Mouse (Mus musculus) heart, postnatal 25 days (tissue): ENCODE data around the gene Smim5. TPM values are rescaled to one million over a fixed set of nuclear protein-coding genes. Genes with fewer than 3 reads are reported as not detected.
A peak's percentile ranks its signal among the peaks of the same experiment; 100 is the strongest.

Experiments
- DNase-seq: peaks from one replicate; pipeline ENCODE4 v3.0.0; 2022; ENCODE audit warnings: low spot score
- intact Hi-C: fragments of 180-260 bp; cut with DNase I; formaldehyde crosslinking; loops from one replicate; pipeline ENCODE4 v1.15.1; 2025
- total RNA-seq, 2 experiments: library from RNA; stranded (reverse); gene quantifications; 2 replicates each; pipeline ENCODE4 v1.2.3; 2021

Smim5 gene
- total RNA-seq, 2 experiments from 2014 or later: 19.7 to 20.2 TPM

- intact Hi-C loops: no loop called here
- DNase-seq: no peak
These were observed 18.9 kb downstream of the Smim5 start for GRCm38 (mm10) chr11:115918637-115919036.

- intact Hi-C loops: no loop called here
These were observed 19.3 kb downstream of the Smim5 start for GRCm38 (mm10) chr11:115919073-115919472.

GRCm38 (mm10) chr11:115920110-115920818, 20.5 kb downstream of the Smim5 start:
- intact Hi-C loops: no loop called here

More at GRCm38 (mm10) chr11:115919073-115919472, 19.3 kb downstream of the Smim5 start:
- DNase-seq: no peak

GRCm38 (mm10) chr11:115921986-115922385, 22.2 kb downstream of the Smim5 start:
- DNase-seq: no peak
- intact Hi-C loops: no loop called here

More at GRCm38 (mm10) chr11:115920110-115920818, 20.5 kb downstream of the Smim5 start:
- no peak for DNase-seq

GRCm38 (mm10) chr11:115929031-115929430, 29.3 kb downstream of the Smim5 start:
- intact Hi-C loops: no loop called here
- no peak for DNase-seq

GRCm38 (mm10) chr11:115929818-115930217, 30.1 kb downstream of the Smim5 start:
- intact Hi-C loops: no loop called here
- DNase-seq: no peak

GRCm38 (mm10) chr11:115931235-115931634, 31.5 kb downstream of the Smim5 start:
- DNase-seq: no peak
- intact Hi-C loops: no loop called here

GRCm38 (mm10) chr11:115933108-115933746, 33.5 kb downstream of the Smim5 start, which contains the start of the genes Sap30bp and Recql5:
Gene Sap30bp (plus strand): TSS chr11:115933282.
Gene Recql5 (minus strand): TSS chr11:115933477.
- peak; percentile 92 for DNase-seq
- intact Hi-C loops: no loop called here

- intact Hi-C loops: no loop called here
- no peak for DNase-seq
These were observed 34.0 kb downstream of the Smim5 start for GRCm38 (mm10) chr11:115933747-115934110.

GRCm38 (mm10) chr11:115939690-115940329, 40.0 kb downstream of the Smim5 start:
- no peak for DNase-seq
- intact Hi-C loops: loop anchor here (1.0 to 5.0 kb wide), 2 partner anchors 59 to 192 kb away; partner anchors contain the start of gene Trim65

GRCm38 (mm10) chr11:115941980-115942379, 42.2 kb downstream of the Smim5 start:
- no peak for DNase-seq
- intact Hi-C loops: no loop called here

- intact Hi-C loops: no loop called here
These were observed 45.5 kb downstream of the Smim5 start for GRCm38 (mm10) chr11:115945247-115945646.

GRCm38 (mm10) chr11:115946221-115946828, 46.6 kb downstream of the Smim5 start:
- DNase-seq: no peak
- intact Hi-C loops: no loop called here

More at GRCm38 (mm10) chr11:115945247-115945646, 45.5 kb downstream of the Smim5 start:
- DNase-seq: no peak

- no peak for DNase-seq
- intact Hi-C loops: no loop called here
These were observed 48.5 kb downstream of the Smim5 start for GRCm38 (mm10) chr11:115948316-115948715.

GRCm38 (mm10) chr11:115950719-115951118, 51.0 kb downstream of the Smim5 start:
- DNase-seq: no peak
- intact Hi-C loops: no loop called here

GRCm38 (mm10) chr11:115954712-115955111, 54.9 kb downstream of the Smim5 start:
- no peak for DNase-seq
- intact Hi-C loops: no loop called here

- intact Hi-C loops: no loop called here
- DNase-seq: no peak
These were observed 55.6 kb downstream of the Smim5 start for GRCm38 (mm10) chr11:115955195-115955858.
